Mouse (Mus musculus) heart, postnatal 0 days (tissue): ENCODE data around the gene Elp6. TPM values are rescaled to one million over a fixed set of nuclear protein-coding genes. Genes with fewer than 3 reads are reported as not detected.

Experiments used
- ATAC-seq: fragments of 200-750 bp; cut with Nextera tagmentation; 2 replicates; pipeline ENCODE4 v1.8.0; 2017; ENCODE audit warnings: low read depth, moderate number of reproducible peaks, moderate library complexity; ENCODE audit not compliant: insufficient read depth
- DNase-seq: peaks from one replicate; pipeline ENCODE4 v3.0.0-alpha.2; 2016; ENCODE audit warnings: low spot score
- H3K27ac ChIP-seq: fragments of 300-500 bp; sonication (generic); 2 replicates; pipeline ENCODE4 v1.5.1; 2014; ENCODE audit warnings: low read depth, mild to moderate bottlenecking
- H3K27me3 ChIP-seq: fragments of 300-500 bp; sonication (generic); 2 replicates; pipeline ENCODE4 v1.6.1; 2014; ENCODE audit warnings: low read length, mixed read lengths; ENCODE audit not compliant: control insufficient read depth, insufficient read depth
- H3K36me3 ChIP-seq: fragments of 300-500 bp; sonication (generic); replicated peaks from 2 replicates; pipeline ENCODE4 v1.6.1; 2014; ENCODE audit warnings: low read length, mixed read lengths; ENCODE audit not compliant: control insufficient read depth, insufficient read depth
- H3K4me1 ChIP-seq: fragments of 300-500 bp; sonication (generic); 2 replicates; pipeline ENCODE4 v1.6.1; 2014; ENCODE audit warnings: antibody characterized with exemption; ENCODE audit not compliant: control insufficient read depth, insufficient read depth
- H3K4me2 ChIP-seq: fragments of 300-500 bp; sonication (generic); 2 replicates; pipeline ENCODE4 v1.6.1; 2014; ENCODE audit warnings: low read depth, mild to moderate bottlenecking, low read length, moderate library complexity
- H3K4me3 ChIP-seq: fragments of 300-500 bp; sonication (generic); 2 replicates; pipeline ENCODE4 v1.5.1; 2014; ENCODE audit warnings: low read depth, low read length
- H3K9ac ChIP-seq: fragments of 300-500 bp; sonication (generic); replicated peaks from 2 replicates; pipeline ENCODE4 v1.6.1; 2014; ENCODE audit warnings: low read depth, low read length, mixed read lengths
- H3K9me3 ChIP-seq: fragments of 300-500 bp; sonication (generic); replicated peaks from 2 replicates; pipeline ENCODE4 v1.6.1; 2016; ENCODE audit warnings: low read length; ENCODE audit not compliant: control insufficient read depth
- CTCF ChIP-seq: IDR thresholded peaks from 2 replicates; pipeline ENCODE4 v1.5.1; 2016; ENCODE audit warnings: antibody characterized with exemption, control low read depth, low read depth
- EP300 ChIP-seq: IDR thresholded peaks from 2 replicates; pipeline ENCODE4 v1.6.1; 2016; ENCODE audit warnings: antibody characterized with exemption, low read depth
- WGBS: fragments of 180-500 bp; shearing (Covaris S2); extraction: QIAGEN DNeasy Blood & Tissue Kit; methylation state at CpG from one replicate; pipeline ENCODE4 v1.1.7; 2014; 5-methylcytosine and 5-hydroxymethylcytosine counted together
- polyA plus RNA-seq: library from polyadenylated mRNA; unstranded; fragments of >200 nt; fragmentation: Nextera tagmentation; extraction: Ambion mirVana; gene quantifications from 2 replicates; pipeline ENCODE4 v1.2.1, GENCODE M21; 2015
- total RNA-seq: library from RNA; depleted of rRNA; stranded (reverse); fragments of >200 nt; gene quantifications from 2 replicates; pipeline ENCODE4 v1.2.3, GENCODE M21; 2014; ENCODE audit warnings: low replicate concordance

Gene Elp6
- total and polyA plus RNA-seq, 2 experiments from 2014 or later: 6.8 to 21.9 TPM

GRCm38 (mm10) chr9:110284075-110284697 is 20.8 kb upstream of the Elp6 start:
- ATAC-seq (no peak), DNase-seq (no peak)
- no peaks in the 10 kb centered on the region for H3K4me1 ChIP-seq
- H3K9ac ChIP-seq: no peak overlapping the region
- no peaks in the 10 kb centered on the region for H3K36me3 ChIP-seq
- 88% methylated on average over 8 of the region's 10 CpGs for WGBS
- no peaks in the 10 kb centered on the region for H3K27me3 ChIP-seq
- no peak overlapping the region for H3K27ac ChIP-seq
- TF ChIP-seq EP300: no peak
- no peak for TF ChIP-seq CTCF
- H3K4me3 ChIP-seq: no peak overlapping the region
- H3K4me2 ChIP-seq: no peak overlapping the region
- H3K9me3 ChIP-seq: no peaks in the 10 kb centered on the region

- TF ChIP-seq CTCF (no peak), EP300 (no peak)
- no peak overlapping the region for H3K27ac ChIP-seq
- DNase-seq (no peak), ATAC-seq (no peak)
- H3K4me2 ChIP-seq: no peak overlapping the region
- H3K36me3 ChIP-seq: no peaks in the 10 kb centered on the region
- no peaks in the 10 kb centered on the region for H3K27me3 ChIP-seq
- H3K9ac ChIP-seq: no peak overlapping the region
- H3K9me3 ChIP-seq: no peaks in the 10 kb centered on the region; the same call in 1 of the 2 replicates
- WGBS: 69% methylated on average over 7 of the region's 7 CpGs
- no peak overlapping the region for H3K4me3 ChIP-seq
- no peaks in the 10 kb centered on the region for H3K4me1 ChIP-seq
Measured at GRCm38 (mm10) chr9:110287321-110287924, 17.6 kb upstream of the Elp6 start.

GRCm38 (mm10) chr9:110293254-110293718 is 11.7 kb upstream of the Elp6 start:
- Histone ChIP-seq H3K27me3 (no peaks in the 10 kb centered on the region), H3K9me3 (no peaks in the 10 kb centered on the region; the same call in 1 of the 2 replicates), H3K36me3 (no peaks in the 10 kb centered on the region), H3K4me3 (no peak overlapping the region), H3K27ac (no peak overlapping the region), H3K9ac (no peak overlapping the region), H3K4me1 (no peaks in the 10 kb centered on the region), H3K4me2 (no peak overlapping the region)
- TF ChIP-seq EP300: no peak
- no peak for TF ChIP-seq CTCF
- DNase-seq (no peak), ATAC-seq (no peak)
- 53% methylated on average over 12 of the region's 12 CpGs for WGBS

- no peaks in the 10 kb centered on the region for H3K4me1 ChIP-seq
- no peak overlapping the region for H3K4me2 ChIP-seq
- no peaks in the 10 kb centered on the region for H3K27me3 ChIP-seq
- no peak overlapping the region for H3K27ac ChIP-seq
- WGBS: 78% methylated on average over 13 of the region's 13 CpGs
- TF ChIP-seq CTCF: no peak
- TF ChIP-seq EP300: no peak
- no peaks in the 10 kb centered on the region for H3K36me3 ChIP-seq
- ATAC-seq (no peak), DNase-seq (no peak)
- H3K9me3 ChIP-seq: no peaks in the 10 kb centered on the region; the same call in 1 of the 2 replicates
- H3K9ac ChIP-seq: no peak overlapping the region
- no peak overlapping the region for H3K4me3 ChIP-seq
Measured at GRCm38 (mm10) chr9:110293873-110294415, 11.0 kb upstream of the Elp6 start.

GRCm38 (mm10) chr9:110294786-110295185 is 10.2 kb upstream of the Elp6 start:
- Histone ChIP-seq H3K4me1 (no peaks in the 10 kb centered on the region), H3K27ac (no peak overlapping the region), H3K9ac (no peak overlapping the region), H3K36me3 (no peaks in the 10 kb centered on the region), H3K4me3 (no peak overlapping the region), H3K27me3 (no peaks in the 10 kb centered on the region), H3K9me3 (no peaks in the 10 kb centered on the region; the same call in 1 of the 2 replicates), H3K4me2 (no peak overlapping the region)
- 55% methylated on average over 3 of the region's 3 CpGs for WGBS
- DNase-seq (no peak), ATAC-seq (no peak)
- TF ChIP-seq CTCF: no peak
- no peak for TF ChIP-seq EP300
